Mouse (Mus musculus) spleen, postnatal 4 days (tissue): ENCODE measurements around the gene Ano10.

ENCODE experiments used
- DNase-seq, 2 experiments: peaks; one replicate each; pipeline ENCODE4 v3.0.0; 2022; ENCODE audit warnings: low spot score in 2 of 2

The Ano10 gene

DNA sequence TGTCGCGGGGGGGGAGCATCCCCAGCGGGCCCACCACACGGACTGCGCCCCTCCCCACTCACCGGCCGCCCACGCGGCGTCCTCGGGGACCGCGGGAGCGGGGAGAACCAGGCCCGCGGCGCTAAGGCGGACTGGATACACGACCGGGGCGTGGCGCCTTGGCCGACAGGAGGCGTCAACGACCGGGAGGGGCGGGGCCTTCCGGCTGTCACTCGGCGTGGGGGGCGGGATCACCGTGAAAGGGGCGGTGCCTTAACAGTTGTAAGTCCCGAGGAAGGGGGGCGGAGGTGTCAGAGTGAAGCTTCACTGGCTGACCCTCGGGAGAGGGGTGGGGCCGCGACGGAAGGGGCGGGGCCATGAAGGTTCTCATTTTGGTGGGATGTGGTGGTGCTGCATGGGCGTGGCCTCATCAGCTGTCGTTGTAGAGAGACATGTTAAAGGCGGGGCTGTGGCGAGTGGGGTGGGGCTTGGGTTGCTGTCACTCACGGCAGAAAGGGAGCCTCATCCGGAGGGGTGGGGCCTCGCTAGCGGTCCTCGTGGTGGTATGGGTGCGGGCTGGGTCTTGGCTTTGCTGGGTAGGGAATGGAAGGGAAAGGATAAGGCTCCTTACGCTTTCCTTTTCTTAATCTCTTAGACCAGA lies at the start of gene Ano10:
TSS of gene Ano10 (minus strand) at position 182 of the 640 bp plus-strand sequence.
- DNase-seq, result peak; percentile 95 to 96

GRCm38 (mm10) chr9:122343399-122343798 lies 49.2 kb upstream of the Ano10 start:
- peak in 1 of 2 experiments; percentile 44 for DNase-seq

- no peak for DNase-seq
These were observed 45.7 kb upstream of the Ano10 start for GRCm38 (mm10) chr9:122339972-122340371.

DNA sequence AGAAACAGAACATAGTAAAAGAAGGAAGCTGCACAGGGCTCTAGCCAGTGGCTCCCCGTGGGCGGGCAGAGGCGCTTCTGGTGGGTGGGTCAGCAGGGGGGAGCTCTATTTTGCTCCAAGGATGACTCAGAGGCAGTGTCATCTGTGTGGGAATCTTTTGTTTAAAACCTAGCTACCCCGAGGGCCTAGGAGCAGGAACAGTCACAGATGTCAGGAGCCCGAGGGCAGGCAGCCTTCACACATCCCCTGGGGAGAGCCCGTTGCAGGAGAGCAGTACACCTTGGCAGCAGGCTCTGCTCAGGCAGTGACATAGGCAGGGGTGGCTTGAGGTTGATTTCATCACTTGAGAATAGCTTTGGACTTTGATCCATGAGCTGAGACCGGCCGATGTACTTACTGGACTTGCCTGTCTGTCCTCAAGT lies 43.3 kb upstream of the Ano10 start:
- peak in 1 of 2 experiments; percentile 65 for DNase-seq

GRCm38 (mm10) chr9:122336677-122337076 lies 42.5 kb upstream of the Ano10 start:
- peak in 1 of 2 experiments; percentile 52 for DNase-seq

- no peak for DNase-seq
These were observed 34.0 kb upstream of the Ano10 start for GRCm38 (mm10) chr9:122328199-122328598.

DNA sequence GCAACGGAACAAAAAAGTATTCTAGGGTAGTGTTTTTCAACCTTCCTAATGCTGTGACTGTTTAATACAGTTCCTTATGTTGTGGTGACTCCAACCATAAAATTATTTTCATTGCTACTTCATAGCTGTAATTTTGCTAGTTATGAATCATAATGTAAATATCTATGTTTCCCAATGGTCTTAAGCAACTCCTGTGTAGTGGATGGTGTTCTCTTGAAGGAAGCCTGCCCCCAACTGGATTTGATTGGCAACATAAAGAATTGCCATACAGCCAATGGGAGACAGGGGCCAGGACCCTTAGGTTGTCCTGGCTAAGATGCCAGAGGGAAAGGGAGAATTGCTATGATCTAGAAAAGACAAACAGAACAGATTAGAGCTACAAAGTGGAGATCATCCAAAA lies 31.8 kb upstream of the Ano10 start:
- peak in 1 of 2 experiments; percentile 28 for DNase-seq

- DNase-seq, result peak in 1 of 2 experiments; percentile 49
These were observed 28.1 kb upstream of the Ano10 start for GRCm38 (mm10) chr9:122322356-122322755.

DNA sequence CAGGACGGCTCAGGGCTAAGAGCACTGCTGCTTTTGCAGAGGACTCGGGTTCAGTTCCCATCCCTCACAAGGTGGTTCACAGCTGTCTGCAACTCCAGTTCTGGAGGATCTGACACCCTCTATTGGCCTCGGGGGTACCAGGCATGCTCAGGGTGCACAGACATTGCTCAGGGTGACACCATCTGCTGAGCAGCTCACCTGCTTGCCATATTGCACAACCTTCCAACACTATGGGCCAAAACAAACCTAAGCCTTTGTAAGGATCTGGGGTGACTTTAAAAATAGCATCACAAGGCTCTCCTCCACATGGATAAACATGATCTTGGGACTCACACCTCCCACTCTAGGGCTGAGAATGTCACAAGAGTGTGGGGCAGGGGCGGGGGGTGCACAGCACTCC lies 26.4 kb upstream of the Ano10 start:
- peak in 1 of 2 experiments; percentile 55 for DNase-seq

- peak in 1 of 2 experiments; percentile 26 for DNase-seq
These were observed 22.3 kb upstream of the Ano10 start for GRCm38 (mm10) chr9:122316562-122316961.

GRCm38 (mm10) chr9:122315501-122315900 lies 21.3 kb upstream of the Ano10 start:
- peak in 1 of 2 experiments; percentile 47 for DNase-seq

GRCm38 (mm10) chr9:122314942-122315341 lies 20.7 kb upstream of the Ano10 start:
- peak in 1 of 2 experiments; percentile 30 for DNase-seq

GRCm38 (mm10) chr9:122314386-122314785 lies 20.2 kb upstream of the Ano10 start:
- peak in 1 of 2 experiments; percentile 28 for DNase-seq

DNA sequence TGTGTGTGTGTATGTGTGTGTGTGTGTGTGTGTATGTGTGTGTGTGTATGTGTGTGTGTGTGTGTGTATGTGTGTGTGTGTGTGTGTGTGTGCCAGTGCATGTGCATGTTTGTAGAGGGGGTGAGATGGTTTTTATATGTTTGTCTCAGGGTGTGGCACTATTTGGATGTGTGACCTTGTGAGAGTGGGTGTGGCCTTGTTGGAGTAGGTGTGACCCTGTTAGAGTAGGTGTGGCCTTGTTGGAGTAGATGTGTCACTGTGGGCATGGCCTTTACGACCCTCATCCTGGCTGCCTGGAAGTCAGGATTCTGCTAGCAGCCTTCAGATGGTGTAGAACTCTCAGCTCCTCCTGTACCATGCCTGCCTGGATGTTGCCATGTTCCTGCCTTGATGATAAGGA lies 18.9 kb upstream of the Ano10 start:
- peak in 1 of 2 experiments; percentile 48 for DNase-seq

DNA sequence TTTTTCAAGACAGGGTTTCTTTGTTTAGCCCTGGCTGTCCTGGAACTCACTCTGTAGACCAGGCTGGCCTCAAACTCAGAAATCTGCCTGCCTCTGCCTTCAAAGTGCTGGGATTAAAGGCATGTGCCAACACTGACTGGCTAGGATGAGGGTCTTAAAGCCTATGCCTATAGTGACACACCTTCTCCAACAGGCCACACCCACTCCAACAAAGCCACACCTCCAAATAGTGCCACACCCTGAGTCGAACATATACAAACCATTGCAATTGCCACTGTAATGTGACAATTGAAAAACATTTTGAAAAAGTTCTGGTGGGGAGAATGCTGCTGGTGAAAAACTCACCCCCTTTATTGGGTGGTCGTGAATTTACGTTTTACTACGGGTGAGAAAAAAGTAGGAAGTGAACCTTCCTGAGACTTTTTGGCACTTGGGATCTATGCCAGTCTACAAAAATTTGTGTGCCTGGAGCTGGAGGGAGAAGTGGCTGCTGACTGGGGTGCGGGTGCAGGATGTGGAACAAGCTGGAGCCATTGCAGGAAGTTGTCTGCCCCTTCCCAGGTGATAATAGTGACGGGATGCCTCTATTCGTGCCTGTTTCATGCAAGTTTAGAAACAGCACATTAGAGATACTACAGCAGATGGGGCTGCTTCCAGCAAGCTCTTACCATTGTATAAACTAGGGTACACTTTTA lies 18.2 kb upstream of the Ano10 start:
- DNase-seq, result peak in 1 of 2 experiments; percentile 55

DNA sequence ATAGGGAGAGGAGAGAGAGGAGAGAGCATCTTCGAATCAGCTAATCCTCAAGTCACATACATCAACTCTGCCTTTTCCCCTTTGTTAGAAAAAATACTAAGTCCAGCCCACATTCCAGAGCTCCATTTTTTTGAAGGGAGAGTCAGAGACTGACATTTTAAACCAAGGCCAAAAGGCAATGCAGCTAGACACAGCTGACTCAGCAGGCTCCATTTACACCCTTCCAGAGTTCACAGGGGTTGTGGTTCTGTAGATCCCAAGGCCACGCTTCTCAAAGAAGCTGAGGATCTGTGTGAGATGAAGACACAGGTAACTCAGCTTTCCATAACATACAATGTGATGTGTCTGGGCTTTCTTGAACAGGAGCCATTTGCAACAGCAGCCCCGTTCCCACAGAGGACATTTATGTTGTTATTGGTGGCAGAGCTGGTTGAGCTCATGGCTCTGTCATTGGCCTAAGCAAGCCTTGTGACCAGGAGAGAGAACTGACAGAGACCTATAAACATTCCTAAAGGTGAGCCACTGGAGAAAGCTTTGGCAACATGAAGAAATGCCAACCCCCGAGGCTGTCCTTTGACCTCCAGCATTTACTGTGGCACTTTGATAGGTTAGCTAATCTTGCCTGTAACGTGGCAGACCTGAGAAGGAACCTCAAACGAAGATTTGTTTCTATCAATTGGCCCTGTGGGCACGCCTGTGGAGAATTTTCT lies 17.0 kb upstream of the Ano10 start:
- DNase-seq, result peak in 1 of 2 experiments; percentile 52

- DNase-seq, result peak; percentile 74 to 92
These were observed 16.4 kb upstream of the Ano10 start for GRCm38 (mm10) chr9:122310613-122311049.

DNA sequence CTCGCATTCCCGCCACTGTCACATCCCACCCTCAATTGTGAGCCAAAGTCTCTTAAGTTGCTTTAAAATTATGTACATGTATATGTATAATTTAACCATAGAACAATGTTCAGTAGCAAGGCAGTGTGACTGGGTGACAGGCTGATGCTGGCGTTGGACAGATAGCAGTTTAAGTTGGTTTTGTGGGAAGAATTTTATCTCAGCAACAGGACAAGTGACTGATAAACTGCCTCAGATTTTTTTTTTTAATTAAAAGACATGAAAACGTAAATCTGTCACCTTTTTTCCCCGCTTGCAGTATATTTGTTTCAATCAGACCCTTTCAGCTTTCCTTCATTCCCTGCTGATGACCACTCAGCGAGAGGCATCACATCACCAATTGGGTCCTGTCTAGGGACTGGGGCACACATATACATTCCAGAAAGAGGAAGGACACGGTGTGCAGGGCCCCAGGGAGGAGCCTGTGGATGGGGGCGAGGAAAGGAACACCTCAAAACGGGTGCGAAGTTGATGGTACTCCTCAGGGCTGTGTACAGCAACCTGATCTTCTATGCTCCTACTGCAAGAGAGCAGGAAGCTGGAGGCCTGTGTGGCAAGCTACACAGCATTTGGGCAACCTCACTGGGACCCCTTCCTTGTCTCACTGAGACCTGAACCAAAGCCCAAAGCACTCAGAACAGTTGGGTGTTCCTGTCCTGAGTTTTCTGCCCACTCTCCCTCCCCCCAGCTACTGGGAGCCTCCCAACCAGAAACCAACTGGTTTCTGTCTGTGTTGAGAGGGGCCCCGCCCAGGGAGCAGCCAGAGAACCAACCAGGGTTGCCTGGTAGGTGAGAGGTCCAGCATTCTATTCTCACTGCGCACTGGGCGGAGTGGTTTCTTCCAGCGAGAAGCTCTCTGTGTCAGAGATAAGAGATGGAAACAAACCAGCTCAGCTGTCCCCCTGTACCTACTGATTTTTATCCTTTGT lies 15.1 kb upstream of the Ano10 start:
- peak in 1 of 2 experiments; percentile 62 for DNase-seq

DNA sequence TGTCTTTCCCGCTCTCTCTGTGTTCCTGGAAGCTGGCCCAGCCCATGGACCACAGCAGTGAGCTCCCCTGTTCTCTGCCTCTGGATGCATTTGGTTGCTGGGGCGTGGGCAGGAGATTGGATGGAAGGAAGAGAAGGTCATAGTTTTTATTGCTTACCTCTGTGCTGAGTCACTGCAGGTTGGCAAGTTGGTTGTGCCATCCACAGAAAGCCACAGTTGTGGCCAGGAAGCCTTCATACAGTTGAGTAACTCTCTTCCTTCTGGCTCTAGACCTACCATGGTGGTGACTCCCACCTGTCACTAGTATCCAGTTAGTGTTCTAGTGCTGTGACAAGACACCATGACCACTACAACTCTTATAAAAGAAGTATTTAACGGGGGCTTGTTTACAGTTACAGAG lies 11.1 kb upstream of the Ano10 start:
- DNase-seq, result no peak

DNA sequence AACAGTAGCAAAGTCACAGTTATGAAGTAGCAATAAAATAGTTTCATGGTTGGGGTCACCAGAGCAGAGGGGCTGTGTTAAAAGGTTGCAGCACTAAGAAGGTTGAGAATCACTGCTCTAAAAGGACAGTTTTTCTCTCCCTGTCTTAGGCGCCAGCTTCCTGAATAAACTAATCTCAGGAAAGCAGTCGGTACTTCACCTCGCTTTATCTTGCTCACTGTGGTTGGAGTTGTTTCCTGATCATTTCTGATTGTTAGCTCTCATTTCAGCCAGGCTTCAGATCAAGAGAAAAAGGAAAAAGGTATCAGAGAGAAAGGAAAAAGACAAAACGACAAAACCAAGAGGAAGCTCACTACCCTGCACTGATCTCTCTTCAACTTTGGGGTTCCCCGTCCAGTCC lies 1.9 kb upstream of the Ano10 start:
- no peak for DNase-seq

DNA sequence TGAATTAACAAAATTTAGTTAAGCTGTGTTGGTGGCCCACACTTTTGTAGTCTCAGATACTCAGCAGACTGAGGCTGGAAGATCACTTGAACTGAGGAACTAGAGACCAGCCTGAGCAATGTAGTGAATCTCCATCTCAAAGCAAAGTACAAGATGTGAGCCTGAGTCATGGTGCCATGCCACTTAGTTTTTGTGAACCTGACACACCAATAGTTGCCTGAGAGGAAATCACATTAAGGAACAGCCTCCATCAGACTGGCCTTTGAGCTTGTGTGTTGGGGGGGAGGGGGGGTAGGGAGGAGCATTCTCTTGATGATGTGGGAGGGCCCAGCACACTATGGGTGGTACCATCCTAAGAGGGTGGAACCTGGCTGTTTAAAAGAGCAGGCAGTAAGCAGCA lies 1.2 kb upstream of the Ano10 start:
- no peak for DNase-seq
